Mouse (Mus musculus) CH12.LX (cell line): ENCODE data around the gene Lage3. TPM values are rescaled to one million over a fixed set of nuclear protein-coding genes. Genes with fewer than 3 reads are reported as not detected.

Experiments used
- DNase-seq: peaks from one replicate; pipeline ENCODE4 v3.0.0-alpha.2; 2013; ENCODE audit errors: extremely low read depth
- H3K27ac ChIP-seq: 2 replicates; pipeline ENCODE4 v1.5.1; 2012; ENCODE audit warnings: low read depth, mild to moderate bottlenecking, control low read depth, moderate library complexity; ENCODE audit not compliant: insufficient read depth
- H3K27me3 ChIP-seq: replicated peaks from 2 replicates; pipeline ENCODE3; 2012; ENCODE audit warnings: inconsistent platforms
- H3K36me3 ChIP-seq, 2 experiments: replicated peaks in 1 of 2; 2 replicates each; pipeline versions ENCODE3 to v1.6.1; 2012; ENCODE audit warnings: inconsistent platforms in 1 of 2, low read length in 1 of 2, mild to moderate bottlenecking in 1 of 2, mixed read lengths in 1 of 2, moderate library complexity in 1 of 2; ENCODE audit not compliant: control insufficient read depth in 1 of 2, insufficient read depth in 1 of 2
- H3K4me1 ChIP-seq, 2 experiments: 2 replicates each; pipeline ENCODE4 v1.6.1; 2012; ENCODE audit warnings: inconsistent platforms in 1 of 2, moderate library complexity in 1 of 2; ENCODE audit not compliant: insufficient read depth in 2 of 2, control insufficient read depth in 1 of 2
- H3K4me2 ChIP-seq: 2 replicates; pipeline ENCODE4 v1.6.1; 2012; ENCODE audit warnings: low read depth, mild to moderate bottlenecking, control low read depth; ENCODE audit not compliant: poor library complexity, insufficient read depth, severe bottlenecking
- H3K4me3 ChIP-seq, 3 experiments: fragments of 150-350 bp in 1 of 3; sonication (generic) in 1 of 3; replicated peaks in 1 of 3; 2 replicates each; pipeline versions ENCODE3 to v1.5.1; 2011 to 2012; ENCODE audit warnings: low read depth in 2 of 3, low read length in 2 of 3, mild to moderate bottlenecking in 2 of 3, moderate library complexity in 2 of 3, control low read depth in 1 of 3, improper control_type of control experiment in 1 of 3, inconsistent platforms in 1 of 3, mixed read lengths in 1 of 3; ENCODE audit not compliant: poor library complexity in 1 of 3
- H3K79me2 ChIP-seq: replicated peaks from 2 replicates; pipeline ENCODE4 v1.6.1; 2012; ENCODE audit warnings: mild to moderate bottlenecking, moderate library complexity; ENCODE audit not compliant: control insufficient read depth, poor library complexity, insufficient read depth, severe bottlenecking; ENCODE audit errors: extremely low read depth
- H3K9ac ChIP-seq: 2 replicates; pipeline ENCODE4 v1.6.1; 2012; ENCODE audit warnings: low read depth, mild to moderate bottlenecking, control low read depth, moderate library complexity; ENCODE audit not compliant: insufficient read depth
- H3K9me3 ChIP-seq: replicated peaks from 2 replicates; pipeline ENCODE3; 2012; ENCODE audit warnings: low read length, inconsistent platforms, mixed read lengths
- BHLHE40 ChIP-seq: IDR thresholded peaks from 2 replicates; pipeline ENCODE4 v1.6.1; 2011; ENCODE audit warnings: mild to moderate bottlenecking, low read depth, low read length, improper control_type of control experiment
- CHD1 ChIP-seq: IDR thresholded peaks from 2 replicates; pipeline ENCODE4 v1.6.1; 2012; ENCODE audit warnings: low read depth, low read length, improper control_type of control experiment, inconsistent platforms
- E2F4 ChIP-seq: IDR thresholded peaks from 2 replicates; pipeline ENCODE4 v1.6.1; 2011; ENCODE audit warnings: low read depth, low read length, improper control_type of control experiment; ENCODE audit not compliant: insufficient replicate concordance
- ELF1 ChIP-seq: IDR thresholded peaks from 2 replicates; pipeline ENCODE4 v1.6.1; 2014; ENCODE audit warnings: low read depth, mild to moderate bottlenecking, inconsistent platforms, low read length, improper control_type of control experiment
- ETS1 ChIP-seq: conservative IDR thresholded peaks from 2 replicates; pipeline ENCODE4 v1.6.1; 2012; ENCODE audit warnings: low read depth, mild to moderate bottlenecking, inconsistent platforms, low read length, improper control_type of control experiment, moderate library complexity
- GABPA ChIP-seq: IDR thresholded peaks from 2 replicates; pipeline ENCODE4 v1.6.1; 2012; ENCODE audit warnings: low read depth, low read length, improper control_type of control experiment, inconsistent platforms; ENCODE audit not compliant: insufficient replicate concordance
- HCFC1 ChIP-seq: IDR thresholded peaks from 2 replicates; pipeline ENCODE4 v1.6.1; 2012; ENCODE audit warnings: low read depth, mild to moderate bottlenecking, inconsistent platforms, low read length, improper control_type of control experiment
- IRF4 ChIP-seq: IDR thresholded peaks from 2 replicates; pipeline ENCODE4 v1.6.1; 2014; ENCODE audit warnings: low read depth, mild to moderate bottlenecking, inconsistent platforms, low read length, improper control_type of control experiment
- JUND ChIP-seq: conservative IDR thresholded peaks from 2 replicates; pipeline ENCODE4 v1.6.1; 2011; ENCODE audit warnings: low read depth, low read length, improper control_type of control experiment
- KAT2A ChIP-seq: IDR thresholded peaks from 2 replicates; pipeline ENCODE4 v1.6.1; 2012; ENCODE audit warnings: low read length, improper control_type of control experiment, inconsistent platforms; ENCODE audit not compliant: insufficient replicate concordance
- MAFK ChIP-seq: IDR thresholded peaks from 2 replicates; pipeline ENCODE4 v1.6.1; 2011; ENCODE audit warnings: low read length, improper control_type of control experiment; ENCODE audit not compliant: insufficient replicate concordance
- MAX ChIP-seq: IDR thresholded peaks from 2 replicates; pipeline ENCODE4 v1.6.1; 2011; ENCODE audit warnings: low read length, improper control_type of control experiment
- MEF2A ChIP-seq: IDR thresholded peaks from 2 replicates; pipeline ENCODE4 v1.6.1; 2014; ENCODE audit warnings: low read depth, mild to moderate bottlenecking, inconsistent platforms, low read length, improper control_type of control experiment, borderline replicate concordance
- MXI1 ChIP-seq: IDR thresholded peaks from 2 replicates; pipeline ENCODE4 v1.6.1; 2011; ENCODE audit warnings: mild to moderate bottlenecking, low read depth, low read length, improper control_type of control experiment
- MYC ChIP-seq: IDR thresholded peaks from 2 replicates; pipeline ENCODE4 v1.6.1; 2011; ENCODE audit warnings: low read depth, mild to moderate bottlenecking, improper control_type of control experiment, low read length
- NELFE ChIP-seq: IDR thresholded peaks from 2 replicates; pipeline ENCODE4 v1.6.1; 2011; ENCODE audit warnings: low read depth, low read length, improper control_type of control experiment
- NRF1 ChIP-seq: IDR thresholded peaks from 2 replicates; pipeline ENCODE4 v1.6.1; 2014; ENCODE audit warnings: low read depth, mild to moderate bottlenecking, inconsistent platforms, low read length, improper control_type of control experiment, moderate library complexity
- PAX5 ChIP-seq: IDR thresholded peaks from 2 replicates; pipeline ENCODE4 v1.6.1; 2012; ENCODE audit warnings: low read length, inconsistent platforms, mixed read lengths
- POLR2A ChIP-seq: IDR thresholded peaks from 2 replicates; pipeline ENCODE4 v1.6.1; 2011; ENCODE audit warnings: low read depth, mild to moderate bottlenecking, improper control_type of control experiment, low read length
- POLR2AphosphoS2 ChIP-seq: IDR thresholded peaks from 2 replicates; pipeline ENCODE4 v1.6.1; 2011; ENCODE audit warnings: low read depth, low read length, improper control_type of control experiment
- RCOR1 ChIP-seq: conservative IDR thresholded peaks from 2 replicates; pipeline ENCODE4 v1.6.1; 2012; ENCODE audit warnings: low read depth, mild to moderate bottlenecking, inconsistent platforms, low read length, improper control_type of control experiment
- SIN3A ChIP-seq: IDR thresholded peaks from 2 replicates; pipeline ENCODE4 v1.6.1; 2012; ENCODE audit warnings: low read length, improper control_type of control experiment, inconsistent platforms
- SMC3 ChIP-seq: IDR thresholded peaks from 2 replicates; pipeline ENCODE4 v1.6.1; 2011; ENCODE audit warnings: low read depth, low read length, improper control_type of control experiment
- TCF12 ChIP-seq: IDR thresholded peaks from 2 replicates; pipeline ENCODE4 v1.6.1; 2014; ENCODE audit warnings: low read depth, mild to moderate bottlenecking, inconsistent platforms, low read length, improper control_type of control experiment
- USF2 ChIP-seq: conservative IDR thresholded peaks from 2 replicates; pipeline ENCODE4 v1.6.1; 2011; ENCODE audit warnings: low read depth, low read length, improper control_type of control experiment
- ZC3H11A ChIP-seq: IDR thresholded peaks from 2 replicates; pipeline ENCODE4 v1.6.1; 2012; ENCODE audit warnings: low read depth, mild to moderate bottlenecking, inconsistent platforms, low read length, improper control_type of control experiment
- ZKSCAN1 ChIP-seq: IDR thresholded peaks from 2 replicates; pipeline ENCODE4 v1.6.1; 2012; ENCODE audit warnings: low read depth, inconsistent platforms, low read length, improper control_type of control experiment, borderline replicate concordance
- ZMIZ1 ChIP-seq: IDR thresholded peaks from 2 replicates; pipeline ENCODE4 v1.6.1; 2012; ENCODE audit warnings: low read depth, mild to moderate bottlenecking, inconsistent platforms, low read length, improper control_type of control experiment
- dilution Hi-C: fragments of 300-500 bp; cut with MboI; formaldehyde crosslinking; loops from 2 replicates; pipeline ENCODE4 v1.14.3; 2020; ENCODE audit warnings: low sequenced_read_pairs; ENCODE audit not compliant: extremely low pct_unique_long_range_greater_than_20kb, extremely low pct_ligation_motif_present
- in situ Hi-C: fragments of 300-500 bp; cut with MboI; formaldehyde crosslinking; loops from 3 replicates; pipeline ENCODE4 v1.14.3; 2019; ENCODE audit warnings: low sequenced_read_pairs, low pct_ligation_motif_present, low pct_unique_long_range_greater_than_20kb, mixed read lengths
- polyA plus RNA-seq: library from polyadenylated mRNA; unstranded; fragments of >175 nt; gene quantifications from 2 replicates; pipeline ENCODE4 v1.2.1, GENCODE M21; 2012; ENCODE audit warnings: low read depth; ENCODE audit not compliant: insufficient read length
- total RNA-seq, 2 experiments: library from RNA; depleted of rRNA; stranded (reverse); fragments of 300-350 nt in 1 of 2; fragments of >200 nt in 1 of 2; gene quantifications; 2 replicates each; pipeline ENCODE4 v1.2.3; 2012 to 2014

Gene Lage3
- total and polyA plus RNA-seq, 3 experiments, result 57.9 to 118 (median 67.4) TPM

GRCm38 (mm10) chrX:74368209-74368909, 14.9 kb upstream of the Lage3 start:
- TF ChIP-seq E2F4, result no peak
- TF ChIP-seq NELFE, result peak; percentile 36; the same call in 1 of the 2 replicates
- no peak for TF ChIP-seq USF2
- peak; percentile 52; the same call in 1 of the 2 replicates for TF ChIP-seq TCF12
- peak; percentile 85; the same call in 1 of the 2 replicates for TF ChIP-seq POLR2AphosphoS2
- TF ChIP-seq PAX5, result no peak
- TF ChIP-seq POLR2A, result peak; percentile 68
- no peak for TF ChIP-seq BHLHE40
- peak; percentile 77 for TF ChIP-seq NRF1
- no peak for TF ChIP-seq JUND
- peak; percentile 52 for TF ChIP-seq HCFC1
- TF ChIP-seq ZKSCAN1, result no peak
- no peak for TF ChIP-seq SMC3
- TF ChIP-seq MEF2A, result 0 out of 2 replicates have a peak, but pooled peaks have one; percentile 25
- peak; percentile 43; the same call in 1 of the 2 replicates for TF ChIP-seq ELF1
- 0 out of 2 replicates have a peak, but pooled peaks have one; percentile 44 for TF ChIP-seq KAT2A
- peak; percentile 9; the same call in 1 of the 2 replicates for TF ChIP-seq IRF4
- TF ChIP-seq CHD1, result no peak
- no peak; the same call in 1 of the 2 replicates for TF ChIP-seq ZMIZ1
- TF ChIP-seq MYC, result peak; percentile 81
- TF ChIP-seq SIN3A, result peak; percentile 54; the same call in 1 of the 2 replicates
- peak; percentile 83 for TF ChIP-seq MXI1
- no peak for TF ChIP-seq ETS1
- TF ChIP-seq RCOR1, result no peak
- TF ChIP-seq MAX, result peak; percentile 88; the same call in 1 of the 2 replicates
- TF ChIP-seq MAFK, result no peak
- TF ChIP-seq GABPA, result no peak
- TF ChIP-seq ZC3H11A, result no peak
- H3K4me2 ChIP-seq, result peak overlapping the region; percentile 65
- peak; percentile 48 for DNase-seq
- peak overlapping the region; percentile 67 to 88 (median 70) for H3K4me3 ChIP-seq
- H3K79me2 ChIP-seq, result peaks cover 9% of the 10 kb centered on the region
- no peaks in the 10 kb centered on the region for H3K27me3 ChIP-seq
- peaks cover 12 to 35% of the 10 kb centered on the region in 2 experiments; a peak in 3 of 4 replicates for H3K4me1 ChIP-seq
- H3K36me3 ChIP-seq, result peaks cover 21 to 36% of the 10 kb centered on the region in 2 experiments
- peak overlapping the region; percentile 46; the same call in 1 of the 2 replicates for H3K27ac ChIP-seq
- H3K9me3 ChIP-seq, result no peaks in the 10 kb centered on the region
- in situ Hi-C loops, result no loop called here
- dilution Hi-C loops, result no loop called here
- H3K9ac ChIP-seq, result peak overlapping the region; percentile 83
